28 mouse cellular contexts compared by ENCODE assay signal in the genomic region with DNA sequence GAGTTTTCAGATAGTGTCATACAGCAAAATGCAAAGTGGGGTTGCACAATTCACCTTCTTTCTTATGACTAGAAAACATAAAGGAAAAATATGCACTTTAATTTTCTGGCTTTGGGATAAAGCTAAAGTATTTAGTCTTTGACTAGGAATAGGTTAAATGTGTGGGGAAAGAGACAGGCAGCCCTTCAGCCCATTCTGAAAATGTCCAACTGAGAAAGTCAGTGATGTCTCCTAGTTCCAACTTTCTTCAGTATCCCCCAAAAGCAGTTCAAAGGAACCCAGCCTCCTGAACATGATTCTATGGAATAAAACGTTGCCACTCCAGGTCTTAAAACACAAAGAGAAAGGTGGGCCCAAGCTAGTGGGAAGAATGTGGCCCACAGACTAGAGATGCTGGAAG. TPM values are rescaled to one million over a fixed set of nuclear protein-coding genes. Genes with fewer than 3 reads are reported as not detected.
DNase-seq lines count a peak whose midpoint lies in the region; ATAC-seq and TF ChIP-seq lines count a peak whose summit lies in the region.
"Had no signal": no experiment of that assay in that cellular context is flagged by ENCODE, and none has a peak within 500 bp of the region (broad histone marks: within the 10 kb centered on the region; RNA-seq: fewer than 3 reads in every experiment).

No protein-coding gene starts in this region.

- no peaks in the 10 kb centered on the region for H3K9me3 ChIP-seq in kidney, postnatal 0 days (replicated peaks; ENCODE audit: low read length)
- H3K9me3 ChIP-seq in forebrain, embryonic 13.5 days (replicated peaks), result no peaks in the 10 kb centered on the region
- H3K9me3 ChIP-seq: kidney, embryonic 15.5 days; limb, embryonic 13.5 days; liver, embryonic 12.5 days; midbrain, embryonic 13.5 days; neural tube, embryonic 13.5 days had no signal

- peak; percentile 10 for DNase-seq in kidney, postnatal 0 days (ENCODE audit: low spot score)
- DNase-seq in kidney, adult 11 months, result no peak
- DNase-seq in retina, embryonic 14.5 days (ENCODE audit: low spot score), result peak; percentile 13
- no peak for DNase-seq in retina, postnatal 1 day
- no peak for DNase-seq in lung, postnatal 25 days (ENCODE audit: low spot score)
- no peak for DNase-seq in heart, postnatal 14 days
- DNase-seq: adrenal gland, postnatal 36 days; cerebellum, adult 9-11 months; gastrocnemius, postnatal 36 days; lung, adult 18-20 months; lung, postnatal 10 days; thymus, adult 2 months had no signal

- peaks cover 11% of the 10 kb centered on the region for H3K4me1 ChIP-seq in kidney, postnatal 0 days (replicated peaks; ENCODE audit: insufficient read depth, low read length)
- H3K4me1 ChIP-seq in forebrain, embryonic 13.5 days, result peaks cover 30% of the 10 kb centered on the region

- H3K27me3 ChIP-seq in kidney, postnatal 0 days (ENCODE audit: insufficient read depth, low read length), result peaks cover 86% of the 10 kb centered on the region
- peaks cover 76% of the 10 kb centered on the region for H3K27me3 ChIP-seq in forebrain, embryonic 13.5 days
- H3K27me3 ChIP-seq: CH12.LX, Patski had no signal

- intact Hi-C loops in heart, postnatal 14 days (cut with DNase I), result no loop called here

- no peak overlapping the region for H3K9ac ChIP-seq in kidney, postnatal 0 days (ENCODE audit: low read depth, low read length)
- peak overlapping the region; percentile 71 for H3K9ac ChIP-seq in forebrain, embryonic 13.5 days
- H3K9ac ChIP-seq: kidney, embryonic 15.5 days; limb, embryonic 13.5 days; liver, embryonic 12.5 days; midbrain, embryonic 13.5 days; neural tube, embryonic 13.5 days had no signal

- TF ChIP-seq CTCF in kidney, postnatal 0 days (IDR thresholded peaks at IDR 0.05; ENCODE audit: low read depth), result no peak

- 14% methylated on average over 1 of the region's 1 CpGs for WGBS in kidney, postnatal 0 days
- WGBS in forebrain, embryonic 13.5 days, result 5% methylated on average over 1 of the region's 1 CpGs

- no peak overlapping the region for H3K4me3 ChIP-seq in kidney, postnatal 0 days (replicated peaks; ENCODE audit: low read depth, low read length)
- peak overlapping the region; percentile 54 for H3K4me3 ChIP-seq in forebrain, embryonic 13.5 days
- H3K4me3 ChIP-seq: kidney, embryonic 15.5 days; limb, embryonic 13.5 days; liver, embryonic 12.5 days; midbrain, embryonic 13.5 days; neural tube, embryonic 13.5 days had no signal

- H3K27ac ChIP-seq in kidney, postnatal 0 days, result no peak overlapping the region
- H3K27ac ChIP-seq in forebrain, embryonic 13.5 days, result peak overlapping the region; percentile 78
- H3K27ac ChIP-seq: hindbrain, postnatal 0 days; kidney, embryonic 15.5 days; limb, embryonic 13.5 days; liver, embryonic 12.5 days; midbrain, embryonic 13.5 days; neural tube, embryonic 13.5 days had no signal

- no peak overlapping the region for H3K4me2 ChIP-seq in kidney, postnatal 0 days (ENCODE audit: low read length)
- H3K4me2 ChIP-seq in forebrain, embryonic 13.5 days, result peak overlapping the region; percentile 89
- H3K4me2 ChIP-seq: kidney, embryonic 15.5 days; limb, embryonic 13.5 days; liver, embryonic 12.5 days; midbrain, embryonic 13.5 days; neural tube, embryonic 13.5 days had no signal

- ATAC-seq in kidney, postnatal 0 days (replicated peaks; ENCODE audit: low FRiP score, low read depth), result no peak
- no peak for ATAC-seq in forebrain, embryonic 13.5 days
- ATAC-seq: hindbrain, postnatal 0 days; intestine, embryonic 16.5 days; liver, embryonic 12.5 days; midbrain, embryonic 13.5 days; Patski had no signal

- H3K36me3 ChIP-seq in kidney, postnatal 0 days (ENCODE audit: insufficient read depth, low read length), result no peaks in the 10 kb centered on the region
- no peaks in the 10 kb centered on the region for H3K36me3 ChIP-seq in forebrain, embryonic 13.5 days (ENCODE audit: poor library complexity, severe bottlenecking)
- H3K36me3 ChIP-seq: kidney, embryonic 15.5 days; limb, embryonic 13.5 days; liver, embryonic 12.5 days; midbrain, embryonic 13.5 days; neural tube, embryonic 13.5 days had no signal

RNA-seq across cellular contexts. Expression of a gene that starts 6.7 kb away (rescaled TPM):
- 0.04 TPM in 1 of 2 replicates, not detected in the other for polyA plus RNA-seq in kidney, postnatal 0 days (2015; fragmentation: Nextera tagmentation; extraction: Ambion mirVana)
- polyA plus RNA-seq in forebrain, embryonic 13.5 days (2015; fragmentation: Nextera tagmentation; extraction: Ambion mirVana), result 36.3 and 45.1 TPM in 2 replicates
- total RNA-seq in heart, postnatal 14 days (2021), result not detected
- total RNA-seq: adrenal gland, adult 18-20 months; adrenal gland, postnatal 36 days; gastrocnemius, postnatal 36 days; heart, adult 8-10 months had no signal
- polyA plus RNA-seq: heart, embryonic 14.5 days; intestine, embryonic 16.5 days; kidney, embryonic 15.5 days; large intestine, adult 2 months; liver, embryonic 12.5 days; small intestine, adult 2 months; stomach, embryonic 16.5 days had no signal

Comparison
In these comparisons a context has a peak if more than half of its experiments do, and no peak if none do; other contexts are left out.
1. DNase-seq: peak in kidney, postnatal 0 days (single experiment) and retina, embryonic 14.5 days (single experiment); none in kidney, adult 11 months (single experiment), retina, postnatal 1 day (single experiment), lung, postnatal 25 days (single experiment) and heart, postnatal 14 days (0 of 2).
2. RNA of a gene that starts 6.7 kb away (polyA plus RNA-seq): 36.3 to 45.1 TPM in forebrain, embryonic 13.5 days; 0.04 TPM in kidney, postnatal 0 days; every median in the first group is over 10 times any median in the second.